Comparison of ENCODE assay signal across 8 mouse cellular contexts in the genomic region with DNA sequence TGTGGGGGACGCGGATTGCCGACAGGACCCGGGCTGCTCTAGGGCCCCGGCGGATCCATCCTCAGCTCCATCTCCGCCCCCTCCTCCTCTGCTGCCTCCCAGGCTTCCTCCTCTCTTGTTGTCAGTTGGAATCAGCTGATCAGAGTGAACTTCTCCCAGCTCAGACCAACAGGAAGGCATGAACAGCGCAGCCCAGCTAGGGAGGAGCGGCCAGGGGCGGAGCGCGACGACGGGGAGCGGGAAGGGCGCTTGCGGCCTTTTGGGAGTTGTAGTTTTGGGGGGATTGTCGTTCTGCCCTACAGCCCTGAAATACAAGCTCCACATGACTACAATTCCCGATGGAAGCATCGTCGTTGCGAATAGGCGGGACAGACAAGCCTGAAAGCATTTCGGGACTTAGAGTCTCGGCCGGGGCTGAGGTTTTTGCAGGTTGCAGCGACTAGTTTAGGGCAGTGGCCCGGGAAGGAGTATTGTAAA. TPM values are rescaled to one million over a fixed set of nuclear protein-coding genes. Genes with fewer than 3 reads are reported as not detected.
DNase-seq lines count a peak whose midpoint lies in the region; ATAC-seq lines count a peak whose summit lies in the region.

A gene (minus strand): TSS at position 198 of the 477 bp plus-strand sequence.

- H3K27me3 ChIP-seq in hindbrain, embryonic 15.5 days = no peaks in the 10 kb centered on the region

- H3K36me3 ChIP-seq in hindbrain, embryonic 15.5 days = peaks cover 17% of the 10 kb centered on the region

- H3K27ac ChIP-seq in hindbrain, embryonic 15.5 days (replicated peaks) = peak within 1 kb of the TSS; percentile 96

- peak within 1 kb of the TSS; percentile 93 for H3K4me3 ChIP-seq in hindbrain, embryonic 15.5 days

- under 1% methylated on average over 27 of the region's 28 CpGs for WGBS in hindbrain, embryonic 15.5 days

- H3K9me3 ChIP-seq in hindbrain, embryonic 15.5 days = no peaks in the 10 kb centered on the region

- peak within 1 kb of the TSS; percentile 99 for H3K9ac ChIP-seq in hindbrain, embryonic 15.5 days

- peak; percentile 93 for DNase-seq in T-cell, adult 2 months (ENCODE audit: low spot score)
- peak; percentile 87 to 89 for DNase-seq in cerebellum, postnatal 36 days
- peak; percentile 95 to 96 for DNase-seq in frontal cortex, postnatal 36 days (ENCODE audit: low spot score in 2 of 2)
- DNase-seq in left cerebral cortex, adult 11 months (ENCODE audit: low spot score) = peak; percentile 94
- peak; percentile 95 to 97 for DNase-seq in lung, postnatal 4 days
- peak; percentile 93 for DNase-seq in retina, postnatal 7 days (ENCODE audit: low read depth, low spot score)
- DNase-seq in urinary bladder, adult 2 months (ENCODE audit: low spot score) = peak; percentile 79

- ATAC-seq in hindbrain, embryonic 15.5 days (ENCODE audit: low FRiP score, low read depth) = peak; percentile 99

- H3K4me1 ChIP-seq in hindbrain, embryonic 15.5 days (replicated peaks) = peaks cover 38% of the 10 kb centered on the region

- H3K4me2 ChIP-seq in hindbrain, embryonic 15.5 days = peak within 1 kb of the TSS; percentile 78

RNA-seq across cellular contexts. Expression of the gene that starts here (rescaled TPM):
- 24.8 and 27.8 TPM in 2 replicates for polyA plus RNA-seq in hindbrain, embryonic 15.5 days (2015; fragmentation: Nextera tagmentation; extraction: Ambion mirVana)
- polyA plus RNA-seq in urinary bladder, adult 2 months (2012; rRNA removed) = 26.5 and 31.2 TPM in 2 replicates

Comparison
In these comparisons a context has a peak if more than half of its experiments do, and no peak if none do; other contexts are left out.
1. Peak in every context shown above with its lines: DNase-seq, ATAC-seq, H3K4me3 ChIP-seq and H3K27ac ChIP-seq.